In the genomic region with DNA sequence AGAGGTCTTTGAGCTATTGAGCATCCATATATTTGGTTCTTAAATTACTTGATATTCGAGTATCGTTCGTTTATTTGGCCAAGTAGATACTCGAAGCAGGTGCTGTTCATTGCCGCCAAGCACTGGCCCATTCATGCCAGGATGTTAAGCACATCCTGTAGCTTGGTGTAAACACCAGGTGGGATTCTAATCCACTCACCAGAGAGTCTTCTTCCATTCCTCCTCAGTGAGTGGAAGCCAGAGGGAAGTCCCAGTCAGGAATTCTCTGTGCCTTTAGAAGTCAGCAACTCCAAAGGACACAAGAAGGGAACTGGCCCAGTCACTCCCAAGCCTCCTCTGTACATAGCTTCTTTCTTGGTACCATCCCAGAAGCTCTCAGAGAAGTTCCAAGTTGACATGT, we compare ENCODE assay signal across 9 mouse cellular contexts. TPM values are rescaled to one million over a fixed set of nuclear protein-coding genes. Genes with fewer than 3 reads are reported as not detected.
DNase-seq lines count a peak whose midpoint lies in the region; ATAC-seq and TF ChIP-seq lines count a peak whose summit lies in the region.
"Had no signal": no experiment of that assay in that cellular context is flagged by ENCODE, and none has a peak within 500 bp of the region (broad histone marks: within the 10 kb centered on the region; RNA-seq: fewer than 3 reads in every experiment).

A gene (plus strand): TSS at position 234 of the 400 bp plus-strand sequence.

- no peak for DNase-seq in lung, postnatal 36 days
- DNase-seq in gastrocnemius, postnatal 25 days: peak; percentile 51
- DNase-seq in embryo, embryonic 10 days (ENCODE audit: low spot score): no peak

- H3K27ac ChIP-seq in lung, embryonic 15.5 days: peak within 1 kb of the TSS; percentile 76
- H3K27ac ChIP-seq in heart, embryonic 16.5 days (ENCODE audit: low read length): peak within 1 kb of the TSS; percentile 73
- H3K27ac ChIP-seq in hindbrain, embryonic 12.5 days: no peak within 1 kb of the TSS
- H3K27ac ChIP-seq: embryonic facial prominence, embryonic 12.5 days had no signal

- no peak within 1 kb of the TSS for H3K9ac ChIP-seq in lung, embryonic 15.5 days
- H3K9ac ChIP-seq in heart, embryonic 16.5 days (ENCODE audit: low read length): no peak within 1 kb of the TSS
- H3K9ac ChIP-seq in hindbrain, embryonic 12.5 days: no peak within 1 kb of the TSS
- H3K9ac ChIP-seq: embryonic facial prominence, embryonic 12.5 days had no signal

- no peaks in the 10 kb centered on the region for H3K36me3 ChIP-seq in lung, embryonic 15.5 days
- H3K36me3 ChIP-seq in heart, embryonic 16.5 days (ENCODE audit: control insufficient read depth, insufficient read depth): no peaks in the 10 kb centered on the region
- no peaks in the 10 kb centered on the region for H3K36me3 ChIP-seq in myocyte (ENCODE audit: control insufficient read depth, insufficient read depth)
- H3K36me3 ChIP-seq in hindbrain, embryonic 12.5 days: no peaks in the 10 kb centered on the region
- H3K36me3 ChIP-seq: embryonic facial prominence, embryonic 12.5 days; G1E had no signal

- 74% methylated on average over 5 of the region's 5 CpGs for WGBS in lung, embryonic 15.5 days
- 76% methylated on average over 5 of the region's 5 CpGs for WGBS in heart, embryonic 16.5 days
- 94% methylated on average over 5 of the region's 5 CpGs for WGBS in hindbrain, embryonic 12.5 days

- H3K4me2 ChIP-seq in lung, embryonic 15.5 days: no peak within 1 kb of the TSS; the same call in 1 of the 2 replicates
- H3K4me2 ChIP-seq in heart, embryonic 16.5 days (ENCODE audit: low read depth, low read length): no peak within 1 kb of the TSS; the same call in 1 of the 2 replicates
- H3K4me2 ChIP-seq in myocyte (ENCODE audit: low read depth): peak within 1 kb of the TSS; percentile 28
- no peak within 1 kb of the TSS for H3K4me2 ChIP-seq in hindbrain, embryonic 12.5 days (replicated peaks)
- H3K4me2 ChIP-seq: embryonic facial prominence, embryonic 12.5 days had no signal

- no peak for TF ChIP-seq POLR2A in myocyte (IDR thresholded peaks at IDR 0.05; ENCODE audit: insufficient read length, low read depth)

- no peak within 1 kb of the TSS for H3K4me3 ChIP-seq in lung, embryonic 15.5 days
- no peak within 1 kb of the TSS for H3K4me3 ChIP-seq in heart, embryonic 16.5 days (ENCODE audit: low read length)
- H3K4me3 ChIP-seq in myocyte: no peak within 1 kb of the TSS
- H3K4me3 ChIP-seq in hindbrain, embryonic 12.5 days: no peak within 1 kb of the TSS
- H3K4me3 ChIP-seq: embryonic facial prominence, embryonic 12.5 days had no signal

- peaks cover 25% of the 10 kb centered on the region for H3K4me1 ChIP-seq in lung, embryonic 15.5 days
- peaks cover 11% of the 10 kb centered on the region for H3K4me1 ChIP-seq in heart, embryonic 16.5 days (ENCODE audit: control insufficient read depth, insufficient read depth, low read length)
- no peaks in the 10 kb centered on the region for H3K4me1 ChIP-seq in hindbrain, embryonic 12.5 days
- H3K4me1 ChIP-seq: embryonic facial prominence, embryonic 12.5 days had no signal

- H3K79me2 ChIP-seq in myocyte (ENCODE audit: control insufficient read depth, insufficient read depth): no peaks in the 10 kb centered on the region

- H3K9me3 ChIP-seq in lung, embryonic 15.5 days: no peaks in the 10 kb centered on the region
- 0 out of 2 replicates have a peak, but pooled peaks cover 5% of the 10 kb centered on the region for H3K9me3 ChIP-seq in heart, embryonic 16.5 days (replicated peaks; ENCODE audit: control insufficient read depth, low read length)
- no peaks in the 10 kb centered on the region for H3K9me3 ChIP-seq in hindbrain, embryonic 12.5 days (replicated peaks)
- H3K9me3 ChIP-seq: embryonic facial prominence, embryonic 12.5 days; G1E had no signal

- no peak; the same call in 1 of the 2 replicates for ATAC-seq in lung, embryonic 15.5 days (ENCODE audit: borderline replicate concordance, extremely low read depth, low FRiP score, low TSS enrichment)
- ATAC-seq in heart, embryonic 16.5 days (replicated peaks; ENCODE audit: extremely low read depth, insufficient read depth, low FRiP score): no peak
- ATAC-seq in hindbrain, embryonic 12.5 days (ENCODE audit: low FRiP score): no peak

- H3ac ChIP-seq in myocyte (ENCODE audit: control insufficient read depth, insufficient read length): no peak within 1 kb of the TSS

- no peaks in the 10 kb centered on the region for H3K27me3 ChIP-seq in lung, embryonic 15.5 days
- no peaks in the 10 kb centered on the region for H3K27me3 ChIP-seq in heart, embryonic 16.5 days (ENCODE audit: control insufficient read depth, insufficient read depth, low read length)
- no peaks in the 10 kb centered on the region for H3K27me3 ChIP-seq in myocyte (ENCODE audit: control insufficient read depth, insufficient read depth, insufficient read length)
- no peaks in the 10 kb centered on the region for H3K27me3 ChIP-seq in hindbrain, embryonic 12.5 days
- H3K27me3 ChIP-seq: embryonic facial prominence, embryonic 12.5 days had no signal

TF ChIP-seq in myocyte, 11 proteins besides CTCF, POLR2A, EP300 and RAD21:
- TF ChIP-seq MAX (IDR thresholded peaks at IDR 0.05; ENCODE audit: low read depth): no peak
- TF ChIP-seq E2F4 (IDR thresholded peaks at IDR 0.05; ENCODE audit: insufficient read depth): no peak
- no peak for TF ChIP-seq MYOG (IDR thresholded peaks at IDR 0.05; ENCODE audit: control insufficient read depth in 1 of 3, insufficient read depth in 1 of 3, insufficient read length in 2 of 3, low read depth in 2 of 3)
- TF ChIP-seq SRF (IDR thresholded peaks at IDR 0.05; ENCODE audit: control insufficient read depth, insufficient read length, low read depth): no peak
- no peak for TF ChIP-seq TCF3 (IDR thresholded peaks at IDR 0.05; ENCODE audit: insufficient read length, low read depth)
- TF ChIP-seq REST (IDR thresholded peaks at IDR 0.05; ENCODE audit: insufficient read depth, insufficient read length): no peak
- no peak for TF ChIP-seq MYOD1 (IDR thresholded peaks at IDR 0.05; ENCODE audit: control insufficient read depth in 1 of 3, insufficient read length in 2 of 3, low read depth in 2 of 3)
- TF ChIP-seq USF1 (IDR thresholded peaks at IDR 0.05; ENCODE audit: low read depth): no peak
- no peak for TF ChIP-seq POLR2AphosphoS2 (IDR thresholded peaks at IDR 0.05; ENCODE audit: insufficient read length, low read depth)
- no peak for TF ChIP-seq CEBPB (IDR thresholded peaks at IDR 0.05; ENCODE audit: insufficient read depth, poor library complexity, severe bottlenecking)
- TF ChIP-seq TCF12 (IDR thresholded peaks at IDR 0.05; ENCODE audit: insufficient read depth, poor library complexity, severe bottlenecking): no peak
TF ChIP-seq in myocyte: peak in this region for 0.

RNA-seq across cellular contexts. Expression of the gene that starts here (rescaled TPM):
- 0.15 and 0.75 TPM in 2 replicates for polyA plus RNA-seq in lung, embryonic 15.5 days (2015; fragmentation: Nextera tagmentation; extraction: Ambion mirVana)
- total RNA-seq in gastrocnemius, postnatal 25 days (2021): 1 to 10 TPM; 1.2 to 4.0 TPM
- polyA plus RNA-seq in heart, embryonic 16.5 days (2015; fragmentation: Nextera tagmentation; extraction: Ambion mirVana): 0.81 and 3.7 TPM in 2 replicates
- polyA plus RNA-seq in myocyte (2012; fragmentation: generic; extraction: Trizol): 0.35 TPM
- 0.06 and 0.14 TPM in 2 replicates for polyA plus RNA-seq in hindbrain, embryonic 12.5 days (2016; fragmentation: Nextera tagmentation; extraction: Ambion mirVana)
- polyA plus RNA-seq: G1E had no signal
